Mouse (Mus musculus) E14TG2a.4 (cell line): ENCODE data around the gene Slamf9.

Experiments
- CTCF ChIP-seq: conservative IDR thresholded peaks from 2 replicates; pipeline ENCODE4 v1.5.1; 2014; ENCODE audit warnings: low read length
- NANOG ChIP-seq: IDR thresholded peaks from 2 replicates; pipeline ENCODE4 v1.6.1; 2014; ENCODE audit warnings: borderline replicate concordance, low read length, mixed read lengths
- POU5F1 ChIP-seq: IDR thresholded peaks from 2 replicates; pipeline ENCODE4 v1.6.1; 2014; ENCODE audit warnings: low read length, borderline replicate concordance

GRCm38 (mm10) chr1:172487859-172488258 is 12.7 kb downstream of the Slamf9 start:
- no peak for TF ChIP-seq CTCF
- TF ChIP-seq POU5F1 = no peak
- TF ChIP-seq NANOG = no peak
